Mouse (Mus musculus) adrenal gland, adult (tissue): ENCODE data around the gene Ces5a.
"Not testable (repeated sequence)": the region's sequence is repeated elsewhere in the genome, so short reads cannot be mapped to it uniquely, and the experiment has no call there.

ENCODE experiments used
- DNase-seq, 2 experiments: peaks; one replicate each; pipeline ENCODE4 v3.0.0; 2022 to 2023; ENCODE audit warnings: low spot score in 1 of 2; ENCODE audit not compliant: inconsistent age in 2 of 2

Gene Ces5a

GRCm38 (mm10) chr8:93535730-93536129 lies at the start of gene Ces5a:
TSS of gene Ces5a (minus strand) at chr8:93535830.
- no peak for DNase-seq

GRCm38 (mm10) chr8:93572841-93573240 lies 37.2 kb upstream of the Ces5a start:
- DNase-seq = no peak

- no peak for DNase-seq
These were observed 36.5 kb upstream of the Ces5a start for GRCm38 (mm10) chr8:93572095-93572501.

- DNase-seq = peak; percentile 40 to 66
These were observed 35.8 kb upstream of the Ces5a start for GRCm38 (mm10) chr8:93571369-93571985.

- no peak for DNase-seq
These were observed 34.5 kb upstream of the Ces5a start for GRCm38 (mm10) chr8:93570186-93570530.

- peak; percentile 58 to 79 for DNase-seq
These were observed 33.9 kb upstream of the Ces5a start for GRCm38 (mm10) chr8:93569311-93570185.

GRCm38 (mm10) chr8:93568666-93569065 lies 33.0 kb upstream of the Ces5a start:
- no peak for DNase-seq

- no peak for DNase-seq
These were observed 31.5 kb upstream of the Ces5a start for GRCm38 (mm10) chr8:93567086-93567485.

- DNase-seq = peak in 1 of 2 experiments; percentile 60
These were observed 29.0 kb upstream of the Ces5a start for GRCm38 (mm10) chr8:93564634-93565033.

- DNase-seq = no peak
These were observed 27.9 kb upstream of the Ces5a start for GRCm38 (mm10) chr8:93563551-93563950.

GRCm38 (mm10) chr8:93562557-93563210 lies 27.1 kb upstream of the Ces5a start:
- DNase-seq = no peak

GRCm38 (mm10) chr8:93561271-93561670 lies 25.6 kb upstream of the Ces5a start:
- no peak for DNase-seq

- DNase-seq = no peak
These were observed 24.1 kb upstream of the Ces5a start for GRCm38 (mm10) chr8:93559696-93560095.

GRCm38 (mm10) chr8:93502634-93503033 lies 33.0 kb downstream of the Ces5a start:
- no peak for DNase-seq

GRCm38 (mm10) chr8:93499437-93499836 lies 36.2 kb downstream of the Ces5a start:
- no peak for DNase-seq

GRCm38 (mm10) chr8:93495330-93495729 lies 40.3 kb downstream of the Ces5a start:
- peak; percentile 28 to 78 for DNase-seq

- DNase-seq = no peak
These were observed 46.9 kb downstream of the Ces5a start for GRCm38 (mm10) chr8:93488743-93489142.

GRCm38 (mm10) chr8:93478211-93478610 lies 57.4 kb downstream of the Ces5a start:
- DNase-seq = no peak

GRCm38 (mm10) chr8:93469733-93470132 lies 65.9 kb downstream of the Ces5a start:
- not testable (repeated sequence) for DNase-seq

- no peak for DNase-seq
These were observed 81.3 kb downstream of the Ces5a start for GRCm38 (mm10) chr8:93454258-93454877.
